Mouse (Mus musculus) ES-Bruce4 (cell line): Measurements from ENCODE around the gene Epb41l1.

ENCODE experiments used
- CTCF ChIP-seq: IDR thresholded peaks from one replicate; pipeline ENCODE4 v1.8.1; 2011; ENCODE audit warnings: low read depth, low read length
- POLR2A ChIP-seq: IDR thresholded peaks from one replicate; pipeline ENCODE4 v1.8.1; 2011; ENCODE audit warnings: low read length; ENCODE audit not compliant: insufficient read depth

GRCm38 (mm10) chr2:156533160-156533559, 112.5 kb downstream of the Epb41l1 start:
- no peak for TF ChIP-seq POLR2A
- TF ChIP-seq CTCF: no peak
